In genomic region chr1:161182386-161182785, GRCm38 (mm10) we compare ENCODE assay signal across 23 mouse cellular contexts. TPM values are rescaled to one million over a fixed set of nuclear protein-coding genes. Genes with fewer than 3 reads are reported as not detected.
"Had no signal": no experiment of that assay in that cellular context is flagged by ENCODE, and none has a peak within 500 bp of the region (broad histone marks: within the 10 kb centered on the region; RNA-seq: fewer than 3 reads in every experiment).

No protein-coding gene starts in this region.

- H3K36me3 ChIP-seq: neural tube, embryonic 12.5 days; neural tube, embryonic 13.5 days; neural tube, embryonic 15.5 days; stomach, embryonic 15.5 days had no signal

- H3K9me3 ChIP-seq: neural tube, embryonic 12.5 days; neural tube, embryonic 15.5 days; stomach, embryonic 15.5 days had no signal

- H3K9ac ChIP-seq: neural tube, embryonic 12.5 days; neural tube, embryonic 13.5 days; neural tube, embryonic 15.5 days; stomach, embryonic 15.5 days had no signal

- H3K27ac ChIP-seq: neural tube, embryonic 12.5 days; neural tube, embryonic 13.5 days; neural tube, embryonic 15.5 days; stomach, embryonic 15.5 days; stomach, postnatal 0 days had no signal

- H3K27me3 ChIP-seq: neural tube, embryonic 12.5 days; neural tube, embryonic 13.5 days; neural tube, embryonic 15.5 days; stomach, embryonic 15.5 days had no signal

- H3K4me2 ChIP-seq: neural tube, embryonic 12.5 days; neural tube, embryonic 13.5 days; neural tube, embryonic 15.5 days; stomach, embryonic 15.5 days had no signal

- DNase-seq: retina, postnatal 1 day; right cerebral cortex, adult 18-20 months; right cerebral cortex, postnatal 14 days; right cerebral cortex, postnatal 25 days; right cerebral cortex, postnatal 4 days; spleen, adult 18-20 months; thymus, adult 18-20 months; thymus, adult 2 months; thymus, postnatal 25 days; thymus, postnatal 36 days; thymus, postnatal 4 days had no signal

- H3K4me3 ChIP-seq: neural tube, embryonic 12.5 days; neural tube, embryonic 13.5 days; neural tube, embryonic 15.5 days; stomach, embryonic 15.5 days had no signal

- H3K4me1 ChIP-seq: neural tube, embryonic 12.5 days; neural tube, embryonic 13.5 days; neural tube, embryonic 15.5 days; stomach, embryonic 15.5 days had no signal

RNA-seq across cellular contexts. Expression of gene Tex50, which starts 23.3 kb away (rescaled TPM):
- total RNA-seq: neutrophil, adult 5-6 weeks had no signal
- polyA plus RNA-seq: small intestine, adult 2 months; spleen, adult 2 months; stomach, embryonic 14.5 days; stomach, embryonic 15.5 days; stomach, embryonic 16.5 days; stomach, postnatal 0 days; thymus, adult 2 months; thymus, postnatal 0 days; urinary bladder, adult 2 months had no signal

RNA-seq across cellular contexts. Expression of gene Ankrd45, which starts 39.9 kb away (rescaled TPM):
- total RNA-seq: neutrophil, adult 5-6 weeks had no signal
- polyA plus RNA-seq: small intestine, adult 2 months; spleen, adult 2 months had no signal
